In genomic region chr12:105016639-105017038, GRCm38 (mm10) we compare ENCODE assay signal across 11 mouse cellular contexts. TPM values are rescaled to one million over a fixed set of nuclear protein-coding genes. Genes with fewer than 3 reads are reported as not detected.
DNase-seq lines count a peak whose midpoint lies in the region; ATAC-seq and TF ChIP-seq lines count a peak whose summit lies in the region.
"Had no signal": no experiment of that assay in that cellular context is flagged by ENCODE, and none has a peak within 500 bp of the region (broad histone marks: within the 10 kb centered on the region; RNA-seq: fewer than 3 reads in every experiment).

No protein-coding gene starts in this region.

- no peak for ATAC-seq in erythroid progenitor cell, adult 5-6 weeks (replicated peaks; ENCODE audit: low FRiP score, poor library complexity, severe bottlenecking)
- no peak for ATAC-seq in stomach, postnatal 0 days (ENCODE audit: low FRiP score, low TSS enrichment)
- ATAC-seq: inflammation-experienced regulatory T-cells, adult 6 months had no signal

- H3K4me3 ChIP-seq in testis, adult 2 months (ENCODE audit: control insufficient read depth, low read depth, low read length) = no peak overlapping the region
- no peak overlapping the region for H3K4me3 ChIP-seq in stomach, postnatal 0 days (ENCODE audit: low read depth, low read length)
- H3K4me3 ChIP-seq: erythroblast, embryonic 14.5 days had no signal

- peaks cover 3% of the 10 kb centered on the region for H3K4me1 ChIP-seq in testis, adult 2 months (ENCODE audit: control insufficient read depth, insufficient read depth, low read length)
- no peaks in the 10 kb centered on the region for H3K4me1 ChIP-seq in stomach, postnatal 0 days (replicated peaks; ENCODE audit: control insufficient read depth, insufficient read depth)

- peak; percentile 12 for DNase-seq in cerebellum, adult 11 months
- no peak for DNase-seq in cerebellum, adult 18-20 months
- DNase-seq in testis, postnatal 14 days (ENCODE audit: low spot score) = no peak
- peak; percentile 78 to 89 for DNase-seq in kidney, postnatal 25 days
- no peak for DNase-seq in stomach, postnatal 0 days (ENCODE audit: low spot score)
- DNase-seq in frontal cortex, postnatal 10 days (ENCODE audit: low spot score in 2 of 2) = no peak
- DNase-seq: heart, adult 18-20 months had no signal

- no peaks in the 10 kb centered on the region for H3K36me3 ChIP-seq in testis, adult 2 months (ENCODE audit: control insufficient read depth, insufficient read depth, low read length)
- no peaks in the 10 kb centered on the region for H3K36me3 ChIP-seq in stomach, postnatal 0 days (ENCODE audit: control insufficient read depth, insufficient read depth, low read length)

- no peak for TF ChIP-seq EP300 in stomach, postnatal 0 days (optimal IDR thresholded peaks at IDR 0.05)

- H3K4me2 ChIP-seq in stomach, postnatal 0 days (replicated peaks; ENCODE audit: low read depth) = no peak overlapping the region

- no peaks in the 10 kb centered on the region for H3K27me3 ChIP-seq in testis, adult 2 months (ENCODE audit: control insufficient read depth, insufficient read depth, low read length)
- no peaks in the 10 kb centered on the region for H3K27me3 ChIP-seq in stomach, postnatal 0 days (ENCODE audit: control insufficient read depth, insufficient read depth, low read length)

- no peak for TF ChIP-seq CTCF in testis, adult 2 months (IDR thresholded peaks at IDR 0.05; ENCODE audit: control insufficient read depth, insufficient read depth, insufficient replicate concordance, low read depth, low read length)
- no peak for TF ChIP-seq CTCF in stomach, postnatal 0 days (IDR thresholded peaks at IDR 0.05; ENCODE audit: low read depth)

- WGBS in stomach, postnatal 0 days = 70% methylated on average over 10 of the region's 10 CpGs

- peak overlapping the region; percentile 51 for H3K27ac ChIP-seq in testis, adult 2 months (ENCODE audit: control insufficient read depth, insufficient read depth, low read depth, low read length)
- H3K27ac ChIP-seq in stomach, postnatal 0 days (replicated peaks) = no peak overlapping the region

- H3K9me3 ChIP-seq in stomach, postnatal 0 days (ENCODE audit: control insufficient read depth, low read length) = no peaks in the 10 kb centered on the region

- no peak for TF ChIP-seq POLR2A in testis, adult 2 months (IDR thresholded peaks at IDR 0.05; ENCODE audit: control insufficient read depth, low read depth, low read length)

- H3K9ac ChIP-seq in stomach, postnatal 0 days (ENCODE audit: low read length) = no peak overlapping the region

RNA-seq across cellular contexts. Expression of gene Syne3, which starts 7.0 kb away (rescaled TPM):
- polyA plus RNA-seq in testis, adult 2 months (2012; rRNA removed) = 7.5 and 7.8 TPM in 2 replicates
- total RNA-seq in erythroid progenitor cell, adult 5-6 weeks (2015; ENCODE audit: low replicate concordance) = 19.7 and 20.9 TPM in 2 replicates
- 29.5 and 46.1 TPM in 2 replicates for total RNA-seq in erythroid progenitor cell, adult 5-6 weeks (2017; ENCODE audit: low replicate concordance)
- polyA plus RNA-seq in stomach, postnatal 0 days (2015; fragmentation: Nextera tagmentation; extraction: Ambion mirVana) = 0.62 and 0.72 TPM in 2 replicates

RNA-seq across cellular contexts. Expression of gene Glrx5, which starts 15.8 kb away (rescaled TPM):
- polyA plus RNA-seq in testis, adult 2 months (2012; rRNA removed) = 13.8 and 14.2 TPM in 2 replicates
- total RNA-seq in erythroid progenitor cell, adult 5-6 weeks (2015; ENCODE audit: low replicate concordance) = 285 and 316 TPM in 2 replicates
- total RNA-seq in erythroid progenitor cell, adult 5-6 weeks (2017; ENCODE audit: low replicate concordance) = 129 and 154 TPM in 2 replicates
- 125 and 134 TPM in 2 replicates for polyA plus RNA-seq in stomach, postnatal 0 days (2015; fragmentation: Nextera tagmentation; extraction: Ambion mirVana)

Comparison
In these comparisons a context has a peak if more than half of its experiments do, and no peak if none do; other contexts are left out.
1. DNase-seq: peak in cerebellum, adult 11 months (single experiment) and kidney, postnatal 25 days (2 of 2); none in cerebellum, adult 18-20 months (0 of 2), testis, postnatal 14 days (single experiment), stomach, postnatal 0 days (single experiment) and frontal cortex, postnatal 10 days (0 of 2).